In genomic region chr7:142428213-142428612, GRCm38 (mm10) we compare ENCODE assay signal across 8 mouse cellular contexts. TPM values are rescaled to one million over a fixed set of nuclear protein-coding genes. Genes with fewer than 3 reads are reported as not detected.
A peak's percentile ranks its signal among the peaks of the same experiment; 100 is the strongest.
DNase-seq lines count a peak whose midpoint lies in the region; ATAC-seq and TF ChIP-seq lines count a peak whose summit lies in the region.

No protein-coding gene starts in this region.

- no peak overlapping the region for H3K9ac ChIP-seq in hindbrain, embryonic 11.5 days (ENCODE audit: low read depth, low read length)
- no peak overlapping the region for H3K9ac ChIP-seq in hindbrain, embryonic 16.5 days (ENCODE audit: low read depth, low read length)
- H3K9ac ChIP-seq in MEL (ENCODE audit: control insufficient read depth, low read depth, low read length, poor library complexity, severe bottlenecking): no peak overlapping the region
- H3K9ac ChIP-seq in forebrain, embryonic 15.5 days (replicated peaks): no peak overlapping the region
- no peak overlapping the region for H3K9ac ChIP-seq in lung, embryonic 15.5 days

- H3K27ac ChIP-seq in hindbrain, embryonic 11.5 days (ENCODE audit: low read depth, low read length): no peak overlapping the region
- H3K27ac ChIP-seq in hindbrain, embryonic 16.5 days (ENCODE audit: low read depth, low read length): no peak overlapping the region
- no peak overlapping the region for H3K27ac ChIP-seq in MEL (ENCODE audit: control insufficient read depth, low read depth, low read length)
- no peak overlapping the region for H3K27ac ChIP-seq in forebrain, embryonic 15.5 days (replicated peaks)
- peak overlapping the region; percentile 96; the same call in 1 of the 2 replicates for H3K27ac ChIP-seq in lung, embryonic 15.5 days

- peak; percentile 20 to 66 (median 46); a peak in 5 of 6 replicates for TF ChIP-seq CTCF in MEL (IDR thresholded peaks at IDR 0.05 in 2 of 3, conservative IDR thresholded peaks at IDR 0.05 in 1 of 3; ENCODE audit: control insufficient read depth in 1 of 3, insufficient read depth in 1 of 3, low read depth in 2 of 3, low read length in 3 of 3, poor library complexity in 1 of 3, severe bottlenecking in 1 of 3)

- H3K4me3 ChIP-seq in hindbrain, embryonic 11.5 days (ENCODE audit: low read depth, low read length): no peak overlapping the region
- no peak overlapping the region for H3K4me3 ChIP-seq in hindbrain, embryonic 16.5 days (ENCODE audit: low read length)
- no peak overlapping the region for H3K4me3 ChIP-seq in MEL (ENCODE audit: control insufficient read depth in 1 of 2, insufficient read depth in 1 of 2, low read depth in 2 of 2, low read length in 2 of 2)
- no peak overlapping the region for H3K4me3 ChIP-seq in forebrain, embryonic 15.5 days
- no peak overlapping the region for H3K4me3 ChIP-seq in lung, embryonic 15.5 days

- no peaks in the 10 kb centered on the region for H3K27me3 ChIP-seq in hindbrain, embryonic 11.5 days (ENCODE audit: control insufficient read depth, insufficient read depth, low read length)
- no peaks in the 10 kb centered on the region for H3K27me3 ChIP-seq in hindbrain, embryonic 16.5 days (replicated peaks; ENCODE audit: control insufficient read depth, insufficient read depth, low read length)
- H3K27me3 ChIP-seq in MEL (ENCODE audit: control insufficient read depth in 1 of 2, insufficient read depth in 2 of 2, low read length in 2 of 2): peaks cover 5 to 9% of the 10 kb centered on the region in 2 experiments; a peak in 3 of 4 replicates
- no peaks in the 10 kb centered on the region for H3K27me3 ChIP-seq in forebrain, embryonic 15.5 days
- no peaks in the 10 kb centered on the region for H3K27me3 ChIP-seq in lung, embryonic 15.5 days

- no peak for TF ChIP-seq EP300 in MEL (IDR thresholded peaks at IDR 0.05; ENCODE audit: low read depth in 1 of 2, low read length in 2 of 2)

- TF ChIP-seq POLR2A in MEL (IDR thresholded peaks at IDR 0.05; ENCODE audit: control insufficient read depth in 1 of 2, insufficient read depth in 1 of 2, low read depth in 1 of 2, low read length in 2 of 2, poor library complexity in 1 of 2): no peak

- TF ChIP-seq RAD21 in MEL (IDR thresholded peaks at IDR 0.05; ENCODE audit: low read depth, low read length): no peak

- H3K4me2 ChIP-seq in hindbrain, embryonic 11.5 days (replicated peaks; ENCODE audit: low read depth, low read length): no peak overlapping the region
- H3K4me2 ChIP-seq in hindbrain, embryonic 16.5 days (ENCODE audit: low read length): no peak overlapping the region
- no peak overlapping the region for H3K4me2 ChIP-seq in forebrain, embryonic 15.5 days (replicated peaks)
- H3K4me2 ChIP-seq in lung, embryonic 15.5 days: no peak overlapping the region

- ATAC-seq in hindbrain, embryonic 11.5 days (ENCODE audit: low FRiP score): no peak
- ATAC-seq in hindbrain, embryonic 16.5 days: no peak
- peak; percentile 36; the same call in 1 of the 2 replicates for ATAC-seq in forebrain, embryonic 15.5 days (replicated peaks)
- ATAC-seq in lung, embryonic 15.5 days (ENCODE audit: borderline replicate concordance, extremely low read depth, low FRiP score, low TSS enrichment): no peak

- no peaks in the 10 kb centered on the region for H3K79me2 ChIP-seq in MEL (ENCODE audit: control insufficient read depth, insufficient read depth, low read length, poor library complexity)

- DNase-seq in hindbrain, embryonic 11.5 days (ENCODE audit: low spot score): peak; percentile 76
- DNase-seq in 416B (ENCODE audit: low read depth) (peak; percentile 52), MEL (ENCODE audit: low read depth, low spot score) (no peak)
- no peak for DNase-seq in left cerebral cortex, adult 18-20 months (ENCODE audit: low spot score in 2 of 2)
- DNase-seq in right cerebral cortex, adult 18-20 months: no peak

- WGBS in hindbrain, embryonic 11.5 days: 2% methylated on average over 7 of the region's 7 CpGs
- 7% methylated on average over 7 of the region's 7 CpGs for WGBS in hindbrain, embryonic 16.5 days
- WGBS in forebrain, embryonic 15.5 days: 3% methylated on average over 7 of the region's 7 CpGs
- WGBS in lung, embryonic 15.5 days: 17% methylated on average over 7 of the region's 7 CpGs

- no peaks in the 10 kb centered on the region for H3K36me3 ChIP-seq in hindbrain, embryonic 11.5 days (ENCODE audit: control insufficient read depth, insufficient read depth, low read length)
- H3K36me3 ChIP-seq in hindbrain, embryonic 16.5 days (ENCODE audit: control insufficient read depth, insufficient read depth, low read length): no peaks in the 10 kb centered on the region
- no peaks in the 10 kb centered on the region for H3K36me3 ChIP-seq in MEL (ENCODE audit: control insufficient read depth in 1 of 2, insufficient read depth in 2 of 2, low read length in 2 of 2)
- H3K36me3 ChIP-seq in forebrain, embryonic 15.5 days: no peaks in the 10 kb centered on the region
- no peaks in the 10 kb centered on the region for H3K36me3 ChIP-seq in lung, embryonic 15.5 days

- no peaks in the 10 kb centered on the region for H3K9me3 ChIP-seq in hindbrain, embryonic 11.5 days (ENCODE audit: control insufficient read depth, low read length)
- no peaks in the 10 kb centered on the region for H3K9me3 ChIP-seq in hindbrain, embryonic 16.5 days (ENCODE audit: control insufficient read depth, low read length)
- H3K9me3 ChIP-seq in MEL (replicated peaks; ENCODE audit: insufficient read depth, low read length): no peaks in the 10 kb centered on the region
- H3K9me3 ChIP-seq in forebrain, embryonic 15.5 days: no peaks in the 10 kb centered on the region
- no peaks in the 10 kb centered on the region for H3K9me3 ChIP-seq in lung, embryonic 15.5 days

- H3K4me1 ChIP-seq in hindbrain, embryonic 11.5 days (replicated peaks; ENCODE audit: control insufficient read depth, insufficient read depth, low read length): no peaks in the 10 kb centered on the region
- peaks cover 7% of the 10 kb centered on the region for H3K4me1 ChIP-seq in hindbrain, embryonic 16.5 days (ENCODE audit: control insufficient read depth, insufficient read depth, low read depth, low read length)
- no peaks in the 10 kb centered on the region for H3K4me1 ChIP-seq in MEL (ENCODE audit: control insufficient read depth in 1 of 2, insufficient read depth in 2 of 2, low read length in 2 of 2)
- peaks cover 13% of the 10 kb centered on the region for H3K4me1 ChIP-seq in forebrain, embryonic 15.5 days
- H3K4me1 ChIP-seq in lung, embryonic 15.5 days: peaks cover 52% of the 10 kb centered on the region

RNA-seq across cellular contexts. Expression of gene Syt8, which starts 6.4 kb away (rescaled TPM):
- not detected in 2 replicates for polyA plus RNA-seq in hindbrain, embryonic 11.5 days (2014; fragmentation: Nextera tagmentation; extraction: Ambion mirVana)
- not detected in 2 replicates for polyA plus RNA-seq in hindbrain, embryonic 16.5 days (2015; fragmentation: Nextera tagmentation; extraction: Ambion mirVana)
- not detected in 2 replicates for total RNA-seq in MEL (2012; rRNA removed)
- not detected for polyA plus RNA-seq in MEL (2012; ENCODE audit: insufficient read depth in 1 of 2, insufficient read length in 2 of 2, low read depth in 1 of 2, low replicate concordance in 2 of 2, missing spikeins in 1 of 2)
- not detected in 2 replicates for polyA plus RNA-seq in forebrain, embryonic 15.5 days (2015; fragmentation: Nextera tagmentation; extraction: Ambion mirVana)
- 0.34 and 0.87 TPM in 2 replicates for polyA plus RNA-seq in lung, embryonic 15.5 days (2015; fragmentation: Nextera tagmentation; extraction: Ambion mirVana)
- not detected for total RNA-seq in left cerebral cortex, adult 18-20 months (2021)

RNA-seq across cellular contexts. Expression of gene Tnni2, which starts 13.4 kb away (rescaled TPM):
- 1.4 and 1.7 TPM in 2 replicates for polyA plus RNA-seq in hindbrain, embryonic 11.5 days (2014; fragmentation: Nextera tagmentation; extraction: Ambion mirVana)
- 2.0 and 22.5 TPM in 2 replicates for polyA plus RNA-seq in hindbrain, embryonic 16.5 days (2015; fragmentation: Nextera tagmentation; extraction: Ambion mirVana)
- not detected in 2 replicates for total RNA-seq in MEL (2012; rRNA removed)
- polyA plus RNA-seq in MEL (2012; ENCODE audit: insufficient read depth in 1 of 2, insufficient read length in 2 of 2, low read depth in 1 of 2, low replicate concordance in 2 of 2, missing spikeins in 1 of 2): under 1 TPM in 1 of 2 experiments, not detected in 1; 0.84 TPM
- 0.73 and 0.93 TPM in 2 replicates for polyA plus RNA-seq in forebrain, embryonic 15.5 days (2015; fragmentation: Nextera tagmentation; extraction: Ambion mirVana)
- polyA plus RNA-seq in lung, embryonic 15.5 days (2015; fragmentation: Nextera tagmentation; extraction: Ambion mirVana): 2.4 and 7.4 TPM in 2 replicates
- total RNA-seq in left cerebral cortex, adult 18-20 months (2021): under 1 TPM in 1 of 2 experiments, not detected in 1; 0.44 TPM

RNA-seq across cellular contexts. Expression of gene Lsp1, which starts 32.4 kb away (rescaled TPM):
- 16.1 and 18.7 TPM in 2 replicates for polyA plus RNA-seq in hindbrain, embryonic 11.5 days (2014; fragmentation: Nextera tagmentation; extraction: Ambion mirVana)
- 5.5 and 6.0 TPM in 2 replicates for polyA plus RNA-seq in hindbrain, embryonic 16.5 days (2015; fragmentation: Nextera tagmentation; extraction: Ambion mirVana)
- total RNA-seq in MEL (2012; rRNA removed): not detected in 2 replicates
- polyA plus RNA-seq in MEL (2012; ENCODE audit: insufficient read depth in 1 of 2, insufficient read length in 2 of 2, low read depth in 1 of 2, low replicate concordance in 2 of 2, missing spikeins in 1 of 2): not detected
- 3.6 and 4.2 TPM in 2 replicates for polyA plus RNA-seq in forebrain, embryonic 15.5 days (2015; fragmentation: Nextera tagmentation; extraction: Ambion mirVana)
- 125 and 130 TPM in 2 replicates for polyA plus RNA-seq in lung, embryonic 15.5 days (2015; fragmentation: Nextera tagmentation; extraction: Ambion mirVana)
- total RNA-seq in left cerebral cortex, adult 18-20 months (2021): 1 to 10 TPM; 4.2 to 5.7 TPM

RNA-seq across cellular contexts. Expression of gene Ctsd, which starts 40.4 kb away (rescaled TPM):
- polyA plus RNA-seq in hindbrain, embryonic 11.5 days (2014; fragmentation: Nextera tagmentation; extraction: Ambion mirVana): 168 and 200 TPM in 2 replicates
- 356 and 378 TPM in 2 replicates for polyA plus RNA-seq in hindbrain, embryonic 16.5 days (2015; fragmentation: Nextera tagmentation; extraction: Ambion mirVana)
- 112 and 115 TPM in 2 replicates for total RNA-seq in MEL (2012; rRNA removed)
- polyA plus RNA-seq in MEL (2012; ENCODE audit: insufficient read depth in 1 of 2, insufficient read length in 2 of 2, low read depth in 1 of 2, low replicate concordance in 2 of 2, missing spikeins in 1 of 2): 100 to 1,000 TPM in 1 of 2 experiments, 10 to 100 TPM in 1; 89.3 to 179 TPM
- 195 and 218 TPM in 2 replicates for polyA plus RNA-seq in forebrain, embryonic 15.5 days (2015; fragmentation: Nextera tagmentation; extraction: Ambion mirVana)
- polyA plus RNA-seq in lung, embryonic 15.5 days (2015; fragmentation: Nextera tagmentation; extraction: Ambion mirVana): 272 and 299 TPM in 2 replicates
- 100 to 1,000 TPM; 307 to 342 TPM for total RNA-seq in left cerebral cortex, adult 18-20 months (2021)

RNA-seq across cellular contexts. Expression of gene Gm49369, which starts 45.7 kb away (rescaled TPM):
- polyA plus RNA-seq in hindbrain, embryonic 11.5 days (2014; fragmentation: Nextera tagmentation; extraction: Ambion mirVana): not detected in 2 replicates
- 6.4 TPM in 1 of 2 replicates, not detected in the other for polyA plus RNA-seq in hindbrain, embryonic 16.5 days (2015; fragmentation: Nextera tagmentation; extraction: Ambion mirVana)
- 3.2 and 8.1 TPM in 2 replicates for total RNA-seq in MEL (2012; rRNA removed)
- 10 to 100 TPM in 1 of 2 experiments, not detected in 1; 15.2 TPM for polyA plus RNA-seq in MEL (2012; ENCODE audit: insufficient read depth in 1 of 2, insufficient read length in 2 of 2, low read depth in 1 of 2, low replicate concordance in 2 of 2, missing spikeins in 1 of 2)
- 1.0 and 3.0 TPM in 2 replicates for polyA plus RNA-seq in forebrain, embryonic 15.5 days (2015; fragmentation: Nextera tagmentation; extraction: Ambion mirVana)
- polyA plus RNA-seq in lung, embryonic 15.5 days (2015; fragmentation: Nextera tagmentation; extraction: Ambion mirVana): 0.39 and 0.72 TPM in 2 replicates
- total RNA-seq in left cerebral cortex, adult 18-20 months (2021): 1 to 10 TPM in 1 of 2 experiments, not detected in 1; 6.0 TPM

Comparison
In these comparisons a context has a peak if more than half of its experiments do, and no peak if none do; other contexts are left out.
1. DNase-seq: peak in hindbrain, embryonic 11.5 days (single experiment) and 416B (single experiment); none in MEL (single experiment), left cerebral cortex, adult 18-20 months (0 of 2) and right cerebral cortex, adult 18-20 months (single experiment).